Mouse (Mus musculus) ZHBTc4 (cell line): Measurements from ENCODE around the gene Pde6h.

Source experiments
- DNase-seq: peaks from one replicate; pipeline ENCODE4 v3.0.0-alpha.2; 2011; ENCODE audit warnings: low read depth, low spot score

Pde6h gene

GRCm38 (mm10) chr6:136912751-136913265 is 10.8 kb upstream of the Pde6h start:
- DNase-seq, result no peak

- no peak for DNase-seq
Observed at GRCm38 (mm10) chr6:136913384-136914126, 10.1 kb upstream of the Pde6h start.

- DNase-seq, result no peak
Observed at GRCm38 (mm10) chr6:136914234-136914633, 9.4 kb upstream of the Pde6h start.

- DNase-seq, result no peak
Observed at GRCm38 (mm10) chr6:136915721-136916395, 7.8 kb upstream of the Pde6h start.

GRCm38 (mm10) chr6:136917885-136918284 is 5.7 kb upstream of the Pde6h start:
- no peak for DNase-seq

GRCm38 (mm10) chr6:136920320-136921257 is 3.0 kb upstream of the Pde6h start:
- DNase-seq, result peak; percentile 58

- DNase-seq, result no peak
Observed at GRCm38 (mm10) chr6:136921601-136922000, 2.0 kb upstream of the Pde6h start.

GRCm38 (mm10) chr6:136922080-136922479 is 1.6 kb upstream of the Pde6h start, which contains the start of gene Erp27:
Gene Erp27 (minus strand): TSS chr6:136922180.
- no peak for DNase-seq

GRCm38 (mm10) chr6:136922871-136923270 is 761 bp upstream of the Pde6h start:
- no peak for DNase-seq

GRCm38 (mm10) chr6:136925049-136925448 is 1.4 kb downstream of the Pde6h start:
- no peak for DNase-seq

GRCm38 (mm10) chr6:136927626-136928025 is 4.0 kb downstream of the Pde6h start:
- DNase-seq, result no peak

- DNase-seq, result peak; percentile 63
Observed at GRCm38 (mm10) chr6:136930677-136931076, 7.0 kb downstream of the Pde6h start.

- no peak for DNase-seq
Observed at GRCm38 (mm10) chr6:136931246-136931645, 7.6 kb downstream of the Pde6h start.

GRCm38 (mm10) chr6:136934068-136934467 is 10.4 kb downstream of the Pde6h start:
- DNase-seq, result no peak

- no peak for DNase-seq
Observed at GRCm38 (mm10) chr6:136935233-136935632, 11.6 kb downstream of the Pde6h start.

GRCm38 (mm10) chr6:136936361-136936760 is 12.7 kb downstream of the Pde6h start:
- no peak for DNase-seq

- DNase-seq, result no peak
Observed at GRCm38 (mm10) chr6:136937117-136937516, 13.5 kb downstream of the Pde6h start.

GRCm38 (mm10) chr6:136938331-136939126 is 14.9 kb downstream of the Pde6h start:
- DNase-seq, result peak; percentile 50

GRCm38 (mm10) chr6:136939326-136940187 is 15.9 kb downstream of the Pde6h start:
- no peak for DNase-seq
